Mouse (Mus musculus): ENCODE data around the gene Lrrc8c.

DNA sequence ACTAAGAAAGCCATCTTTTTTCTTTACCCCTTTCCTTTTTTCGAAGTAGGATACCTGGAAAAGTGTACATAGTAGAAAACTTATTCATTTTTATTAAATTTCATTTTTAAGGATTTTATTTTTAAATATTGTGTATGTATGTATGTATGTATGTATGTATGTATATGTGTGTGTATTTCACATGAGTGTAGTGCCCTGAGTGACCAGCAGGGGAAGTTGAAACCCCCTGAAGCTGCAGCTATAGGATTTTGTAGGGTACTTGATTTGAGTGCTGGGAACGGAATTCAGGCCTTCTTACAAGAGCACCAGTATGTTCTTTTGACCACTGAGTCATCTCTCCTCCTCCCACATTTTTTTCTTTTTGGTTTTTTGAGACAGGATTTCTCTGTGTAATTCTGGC, 100.5 kb downstream of the Lrrc8c start:
- TF ChIP-seq USF1 (IDR thresholded peaks at IDR 0.05; ENCODE audit: low read depth) (no peak), CEBPB (IDR thresholded peaks at IDR 0.05; ENCODE audit: low read depth) (no peak), FOSL1 (IDR thresholded peaks at IDR 0.05; ENCODE audit: insufficient read depth, low read length, poor library complexity, severe bottlenecking) (no peak), CTCF (IDR thresholded peaks at IDR 0.05; ENCODE audit: control insufficient read depth, insufficient read depth, insufficient read length) (no peak)
